Mouse (Mus musculus): ENCODE data around the gene Rfc4.

- no peak for TF ChIP-seq POLR2A (IDR thresholded peaks at IDR 0.05; ENCODE audit: extremely low read depth, insufficient read depth, low read length)
- TF ChIP-seq CTCF (IDR thresholded peaks at IDR 0.05; ENCODE audit: low read depth, low read length), result no peak
Measured at GRCm38 (mm10) chr16:23174855-23175254, 47.3 kb upstream of the Rfc4 start.
